Mouse (Mus musculus) gastrocnemius, postnatal 14 days (tissue): ENCODE measurements at regions not wholly inside any gene's neighbourhood (a gene's known extent, or its start where the extent isn't known, plus 50 kb on each side); places are given as distances from the start of the nearest gene placed in this dataset.

ENCODE experiments used
- DNase-seq: peaks from one replicate; pipeline ENCODE4 v3.0.0; 2021; ENCODE audit warnings: mixed read lengths
- intact Hi-C: fragments of 180-260 bp; cut with DNase I; formaldehyde crosslinking; loops from one replicate; pipeline ENCODE4 v1.15.1; 2025; ENCODE audit warnings: low total_unique reads

DNA sequence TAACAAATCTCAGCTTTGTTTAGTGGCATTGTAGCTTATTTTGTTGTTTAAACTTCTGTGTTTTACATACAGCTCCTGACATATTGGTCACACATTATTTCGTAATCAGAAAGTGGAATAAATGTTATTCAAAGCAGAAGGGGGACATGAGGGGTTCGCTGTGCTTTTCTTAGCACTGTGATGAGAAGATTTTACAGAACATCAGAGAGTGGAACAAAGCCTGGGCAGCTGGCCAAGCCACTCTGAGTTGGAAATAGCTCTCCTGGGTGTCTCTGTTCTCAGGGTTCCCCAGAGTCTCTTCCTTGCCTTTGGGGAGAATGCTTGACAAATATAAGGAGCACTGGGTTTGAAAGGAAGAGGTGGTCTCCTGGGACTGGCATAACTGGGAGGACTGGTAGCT, 124.7 kb upstream of the Adra1d start:
- intact Hi-C loops = no loop called here

DNA sequence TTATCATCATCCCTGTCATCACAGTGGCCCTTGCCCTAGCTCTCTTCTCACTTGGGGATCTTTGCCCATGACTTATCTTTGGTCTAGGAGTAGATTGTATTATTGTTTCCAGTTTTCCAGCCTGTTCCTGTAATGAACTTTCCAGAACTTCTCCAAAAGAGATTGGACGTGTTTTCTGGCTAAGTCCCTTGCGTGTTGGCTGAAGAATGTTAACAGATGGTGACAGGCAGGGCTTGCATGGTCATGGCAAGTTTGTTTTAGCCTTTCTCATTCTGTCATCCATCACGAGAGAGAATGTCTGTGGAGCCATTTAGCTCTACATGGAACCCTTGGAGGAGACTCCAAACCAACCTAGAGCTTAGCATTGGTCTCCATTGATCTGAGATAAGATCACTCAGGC, 123.2 kb upstream of the Adra1d start:
- intact Hi-C loops = no loop called here
- no peak for DNase-seq

More for the DNA sequence above, 124.7 kb upstream of the Adra1d start:
- peak; percentile 52 for DNase-seq

DNA sequence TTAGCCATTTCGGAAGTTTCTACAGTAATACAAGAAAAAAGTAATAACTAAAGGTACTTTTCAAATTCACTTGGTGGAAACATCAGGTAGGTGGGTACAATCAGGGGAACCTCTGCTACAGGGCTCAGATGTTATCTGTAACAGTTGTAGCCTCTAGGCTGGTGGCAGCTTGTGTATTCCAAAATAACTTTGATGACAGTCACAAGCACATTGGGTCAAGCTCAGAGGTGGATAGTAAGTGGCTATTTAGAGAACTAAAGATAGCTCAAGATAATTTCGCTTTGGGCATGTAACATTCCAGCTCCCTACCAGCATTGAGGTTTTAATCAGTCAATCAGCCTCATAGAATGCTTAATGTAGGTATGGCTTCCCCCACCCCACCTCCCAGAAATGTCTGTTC, 121.7 kb upstream of the Adra1d start:
- no peak for DNase-seq
- intact Hi-C loops = no loop called here

DNA sequence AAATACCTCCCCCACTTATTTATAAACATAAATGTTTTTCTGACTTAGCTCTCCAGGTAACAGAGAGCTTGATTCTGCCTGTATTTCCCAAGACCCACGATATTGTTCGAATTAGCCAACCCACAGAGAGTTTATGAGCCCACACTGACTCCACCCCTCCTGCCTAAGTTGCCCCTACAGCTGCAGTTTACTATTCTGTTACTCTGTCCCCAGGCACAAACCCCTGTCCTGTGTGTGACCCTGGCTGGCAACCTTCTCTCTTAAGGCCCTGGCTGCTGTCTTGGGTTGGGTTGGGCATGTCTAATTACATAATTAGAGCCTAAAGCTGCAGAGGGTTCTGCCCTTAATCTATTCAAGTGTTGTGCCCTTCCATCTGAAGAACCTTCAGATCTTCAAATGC, 116.4 kb upstream of the Adra1d start:
- no peak for DNase-seq
- intact Hi-C loops = no loop called here

DNA sequence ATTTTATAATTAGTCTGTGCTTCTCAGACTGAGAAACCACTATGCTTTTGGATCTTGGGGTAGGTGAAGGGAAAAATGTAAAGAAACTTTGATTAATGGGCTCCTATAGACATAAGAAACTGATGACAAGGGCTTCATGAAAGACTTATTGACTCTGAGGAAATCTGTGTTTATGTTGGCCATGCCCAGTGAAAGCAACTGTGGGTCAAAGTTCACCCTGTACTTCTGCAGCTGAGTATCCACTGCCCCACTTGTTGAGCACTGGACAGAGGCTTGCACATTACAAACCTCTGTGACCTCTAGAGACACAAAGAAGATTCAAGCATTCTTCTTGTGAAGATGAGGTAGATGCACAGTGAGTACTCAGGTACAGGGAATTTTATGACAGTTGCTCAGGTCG, 114.7 kb upstream of the Adra1d start:
- intact Hi-C loops = no loop called here
- no peak for DNase-seq

DNA sequence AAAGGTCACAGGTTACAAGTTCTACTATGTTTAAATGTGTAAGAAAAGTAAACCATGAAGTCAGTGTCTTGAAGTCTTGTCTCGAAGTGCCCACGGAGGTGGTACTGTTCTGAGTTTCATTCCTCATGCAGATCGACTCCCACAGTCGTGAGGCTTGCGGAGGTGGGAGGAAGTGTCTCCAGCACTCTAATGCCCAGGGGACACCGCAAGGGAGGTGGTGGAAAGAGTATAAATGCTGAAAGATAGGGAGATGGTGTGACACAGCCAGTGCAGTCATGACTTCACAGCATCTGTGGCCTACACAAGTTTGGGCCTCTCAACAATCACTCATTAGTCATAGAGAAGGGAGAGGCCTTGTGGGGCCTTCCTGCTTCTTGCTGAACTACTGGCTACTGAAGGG, 112.8 kb upstream of the Adra1d start:
- no peak for DNase-seq
- intact Hi-C loops = no loop called here

DNA sequence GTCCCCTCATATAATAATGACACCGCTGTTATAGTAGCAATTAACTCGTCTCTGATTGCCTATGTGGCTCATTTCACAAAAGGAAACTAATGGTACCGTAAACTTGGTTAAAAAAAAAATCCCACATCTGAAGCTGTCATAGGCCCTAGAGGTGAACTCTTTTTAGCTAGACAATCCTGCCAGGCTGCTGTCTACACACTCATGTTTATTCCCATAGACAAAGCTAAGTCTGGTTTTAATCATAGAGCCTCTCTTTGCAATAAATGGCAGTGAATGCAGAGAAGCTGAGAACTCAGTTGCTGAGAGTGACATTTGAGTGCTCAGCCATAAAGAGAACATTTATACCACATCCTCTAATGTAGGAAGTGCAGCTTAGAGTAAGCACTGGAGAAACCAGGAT, 111.3 kb upstream of the Adra1d start:
- intact Hi-C loops = no loop called here
- DNase-seq = no peak

DNA sequence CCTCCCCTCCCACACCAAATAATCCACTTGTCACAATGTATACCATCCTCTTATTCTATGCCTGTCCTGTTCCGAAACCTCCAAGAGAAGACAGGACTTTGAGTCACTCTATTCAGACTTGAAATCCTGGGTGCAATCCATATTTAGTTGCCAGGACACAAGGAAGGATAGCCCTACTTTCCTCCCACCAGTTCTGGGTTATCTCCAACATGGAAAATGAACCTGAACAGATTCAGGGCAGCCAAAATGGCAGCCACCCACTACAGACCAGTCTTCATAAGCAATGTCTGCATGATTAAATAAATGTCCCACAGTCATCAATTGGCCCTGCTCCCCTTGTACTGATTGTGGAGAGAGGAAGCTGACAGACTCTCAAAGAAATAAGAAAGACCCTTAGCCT, 110.6 kb upstream of the Adra1d start:
- DNase-seq = no peak
- intact Hi-C loops = no loop called here

- intact Hi-C loops = no loop called here
- DNase-seq = no peak
Observed at GRCm38 (mm10) chr2:131672223-131672622, 110.1 kb upstream of the Adra1d start.

DNA sequence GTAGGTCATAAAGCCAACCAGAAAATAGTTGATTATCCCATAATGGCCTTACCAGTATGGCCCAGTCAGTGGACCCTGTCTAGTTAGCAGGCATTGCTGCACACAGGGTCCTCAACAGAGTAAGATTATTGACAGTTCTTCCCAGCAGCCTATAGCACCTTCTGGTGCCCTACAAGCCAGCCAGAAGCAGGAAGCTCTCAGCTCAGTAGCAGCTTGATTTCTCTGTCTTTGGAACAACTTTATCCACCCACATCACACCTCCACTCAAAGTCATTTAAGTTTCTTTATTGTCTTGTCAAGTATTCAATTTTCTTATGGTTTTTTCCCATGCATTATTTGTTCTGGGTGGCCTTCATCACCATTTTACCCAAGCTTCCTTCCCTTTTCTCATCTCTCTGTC, 108.8 kb upstream of the Adra1d start:
- intact Hi-C loops = no loop called here
- no peak for DNase-seq

DNA sequence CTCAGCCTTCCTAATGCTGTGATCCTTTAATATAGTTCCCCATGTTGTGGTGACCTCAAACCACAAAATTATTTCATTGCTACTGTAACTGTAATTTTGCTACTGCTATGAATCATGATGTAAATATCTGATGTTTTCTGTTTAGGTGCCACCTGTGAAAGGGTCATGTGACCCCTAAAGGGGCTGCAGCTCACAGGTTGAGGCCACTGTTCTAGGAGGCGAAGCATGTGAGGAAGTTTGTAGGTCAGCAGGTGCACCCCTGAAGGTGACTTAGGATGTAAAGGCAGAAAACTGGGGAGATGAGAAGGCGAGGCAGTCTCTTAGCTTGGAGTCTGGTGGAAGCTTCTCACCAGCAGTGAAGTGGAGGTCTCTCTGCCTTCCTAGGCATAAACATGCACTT, 105.8 kb upstream of the Adra1d start:
- intact Hi-C loops = no loop called here
- DNase-seq = no peak

DNA sequence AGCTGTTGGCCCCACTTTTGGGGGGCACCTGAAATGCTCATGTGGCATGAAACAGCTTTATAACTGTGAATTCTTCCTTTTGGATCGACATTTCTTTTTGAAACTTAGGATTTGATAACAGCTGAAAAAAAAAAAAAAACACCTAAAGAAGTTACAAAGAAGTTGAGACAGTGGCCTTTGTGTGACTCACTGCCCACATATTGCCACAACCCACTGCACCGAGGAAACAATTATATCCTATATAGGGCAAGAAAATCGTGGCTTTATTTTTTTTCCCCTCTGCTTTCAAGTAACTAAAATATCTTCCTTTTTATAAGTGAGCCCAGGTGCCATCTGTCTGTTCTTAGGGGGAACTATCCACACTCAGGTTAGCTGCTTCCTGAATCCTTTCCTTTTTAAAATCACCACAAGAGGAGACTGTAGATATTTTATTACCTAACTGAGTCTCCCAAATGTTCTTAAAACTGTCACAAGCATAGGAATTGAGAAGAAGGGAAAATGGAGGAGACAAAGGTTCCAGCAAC, 104.8 kb upstream of the Adra1d start:
- no peak for DNase-seq
- intact Hi-C loops = no loop called here

DNA sequence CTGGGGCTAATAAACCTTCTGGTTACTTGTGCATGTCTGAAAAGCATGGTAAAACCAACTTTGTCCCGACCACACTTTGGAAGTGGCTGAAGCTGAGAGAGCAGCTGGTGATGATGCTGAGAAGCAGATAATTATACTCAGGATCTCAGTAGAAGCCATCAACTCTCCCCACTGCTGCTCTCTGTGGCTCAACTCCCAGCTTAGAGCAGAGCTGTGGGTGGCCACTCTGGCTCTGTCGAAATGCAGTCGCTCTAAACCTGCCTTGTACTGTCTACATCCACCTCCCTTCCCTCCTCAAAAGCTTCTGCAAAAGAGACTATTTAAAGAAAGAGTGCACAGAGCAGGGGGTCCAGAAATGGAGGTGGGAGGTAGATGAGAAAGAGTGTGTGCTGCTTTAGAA, 102.5 kb upstream of the Adra1d start:
- intact Hi-C loops = no loop called here
- DNase-seq = no peak

DNA sequence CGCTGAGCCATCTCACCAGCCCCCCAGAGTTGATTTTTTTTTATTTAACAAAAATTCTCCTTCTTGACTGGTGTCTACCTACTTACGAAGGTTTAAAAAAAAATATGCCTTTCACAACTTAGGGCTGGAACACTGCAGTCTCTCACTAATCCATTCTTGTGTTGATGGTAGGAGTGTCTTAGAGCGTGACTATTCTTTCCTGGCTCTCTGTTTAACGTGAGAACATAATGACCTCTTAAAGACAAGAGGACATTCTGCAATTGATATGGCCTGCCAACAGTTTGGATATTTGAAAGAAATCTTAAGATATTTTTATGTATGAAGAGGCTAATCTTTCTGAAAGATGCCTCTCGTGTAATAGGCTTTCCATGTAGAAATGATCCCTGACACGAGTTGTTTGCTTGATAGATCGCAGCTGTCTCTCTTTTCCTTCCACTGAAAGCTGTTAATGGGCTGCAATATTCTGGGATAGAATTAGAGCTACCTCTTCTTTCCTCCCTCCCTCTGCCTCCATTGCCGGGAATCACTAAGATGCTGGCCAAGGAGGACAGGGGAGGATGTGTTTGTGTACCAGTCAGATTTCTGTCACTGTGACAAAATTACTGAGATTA, 101.2 kb upstream of the Adra1d start:
- no peak for DNase-seq
- intact Hi-C loops = no loop called here

GRCm38 (mm10) chr2:131652197-131652596, 90.1 kb upstream of the Adra1d start:
- intact Hi-C loops = no loop called here
- peak; percentile 42 for DNase-seq

DNA sequence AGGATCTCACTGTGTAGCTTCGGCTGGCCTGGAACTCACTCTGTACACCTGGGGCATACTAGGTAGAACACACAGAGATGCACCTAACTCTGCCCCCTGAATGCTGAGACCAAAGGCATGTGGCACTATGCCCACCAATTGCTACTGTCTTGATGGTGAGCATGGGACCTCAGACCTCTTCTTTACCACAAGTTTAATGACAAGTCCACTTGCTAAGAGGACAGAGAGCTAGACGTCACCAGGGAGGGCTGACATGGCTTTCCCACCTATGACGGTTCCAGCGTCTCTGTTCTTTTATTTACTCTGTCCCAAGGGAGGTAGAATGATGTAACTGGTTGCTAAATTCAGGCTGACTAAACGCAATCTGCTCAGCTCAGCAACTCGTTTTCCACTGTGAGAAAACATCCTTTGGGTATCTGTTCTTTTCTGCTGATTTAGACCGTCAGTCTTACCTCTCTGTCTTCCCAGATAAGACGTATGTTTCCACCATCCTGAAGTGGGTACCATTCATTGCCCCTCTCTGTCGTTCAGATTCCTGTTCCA, 88.6 kb upstream of the Adra1d start:
- DNase-seq = no peak
- intact Hi-C loops = no loop called here

- no peak for DNase-seq
- intact Hi-C loops = no loop called here
Observed at GRCm38 (mm10) chr2:131644166-131644858, 82.2 kb upstream of the Adra1d start.

DNA sequence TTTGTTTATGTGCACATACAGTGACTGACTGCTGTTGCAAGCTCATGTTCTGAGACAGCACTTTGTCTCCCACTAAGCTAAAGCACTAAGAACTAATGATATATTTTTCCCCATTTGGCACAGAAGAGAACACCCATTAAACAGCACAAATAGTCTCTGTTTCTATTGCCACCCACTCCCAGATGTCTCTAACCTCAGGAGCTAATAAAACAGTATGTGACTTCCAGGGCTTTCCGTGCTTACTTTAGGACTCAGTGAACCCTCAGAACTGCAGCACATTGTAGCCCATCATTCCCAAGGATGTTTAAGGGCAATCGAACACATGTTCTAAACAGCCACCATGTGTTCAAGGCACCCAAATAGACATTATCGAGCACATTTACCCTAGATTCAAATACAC, 80.4 kb upstream of the Adra1d start:
- intact Hi-C loops = no loop called here
- no peak for DNase-seq

GRCm38 (mm10) chr2:131638996-131639605, 77.0 kb upstream of the Adra1d start:
- DNase-seq = no peak
- intact Hi-C loops = no loop called here

- no peak for DNase-seq
- intact Hi-C loops = no loop called here
Observed at GRCm38 (mm10) chr2:131635791-131636190, 73.7 kb upstream of the Adra1d start.

DNA sequence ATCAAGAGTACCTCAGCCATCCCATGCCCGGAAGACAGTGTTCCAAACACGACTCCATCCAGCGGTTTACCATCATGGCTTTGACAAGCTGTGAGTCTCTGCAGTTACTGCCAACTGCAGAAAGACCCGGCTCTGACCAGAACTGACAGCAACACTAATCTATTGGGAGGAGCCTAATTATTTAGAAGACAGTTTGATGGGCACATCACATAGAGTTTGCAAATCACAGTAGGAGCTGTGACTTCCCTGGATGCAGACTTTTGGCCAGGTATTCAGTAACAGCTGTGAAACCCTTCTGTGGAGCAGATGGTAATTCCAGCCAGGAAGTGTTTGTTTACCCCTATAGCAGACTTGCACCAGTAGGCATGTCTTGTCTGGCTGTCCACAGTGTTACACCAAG, 55.8 kb upstream of the Adra1d start:
- intact Hi-C loops = no loop called here
- no peak for DNase-seq
